Mouse (Mus musculus): ENCODE results near the gene BC055324. TPM values are rescaled to one million over a fixed set of nuclear protein-coding genes. Genes with fewer than 3 reads are reported as not detected.

Gene BC055324
- polyA plus RNA-seq, 1 experiment from 2014 or later: 10.9 TPM

GRCm38 (mm10) chr1:163931801-163932200, 62.8 kb downstream of the BC055324 start:
- 88% methylated on average over 8 of the region's 8 CpGs for WGBS
- Histone ChIP-seq H3K36me3 (peaks cover 31% of the 10 kb centered on the region), H3K27ac (replicated peaks) (no peak overlapping the region)

GRCm38 (mm10) chr1:163930458-163930794, 64.2 kb downstream of the BC055324 start:
- peak overlapping the region; percentile 92 for H3K4me3 ChIP-seq
- peak overlapping the region; percentile 95 for H3K27ac ChIP-seq (replicated peaks)

More at GRCm38 (mm10) chr1:163931801-163932200, 62.8 kb downstream of the BC055324 start:
- Histone ChIP-seq H3K27me3 (no peaks in the 10 kb centered on the region), H3K4me2 (replicated peaks) (no peak overlapping the region), H3K4me1 (peaks cover 21% of the 10 kb centered on the region), H3K4me3 (no peak overlapping the region), H3K9me3 (no peaks in the 10 kb centered on the region), H3K9ac (replicated peaks) (no peak overlapping the region)
- ATAC-seq (replicated peaks): no peak

GRCm38 (mm10) chr1:163929636-163930457, 64.7 kb downstream of the BC055324 start:
- Histone ChIP-seq H3K9ac (replicated peaks) (peak overlapping the region; percentile 93), H3K4me2 (replicated peaks) (peak overlapping the region; percentile 77), H3K9me3 (no peaks in the 10 kb centered on the region), H3K36me3 (peaks cover 12% of the 10 kb centered on the region), H3K27ac (replicated peaks) (peak overlapping the region; percentile 95), H3K4me1 (peaks cover 21% of the 10 kb centered on the region), H3K27me3 (no peaks in the 10 kb centered on the region), H3K4me3 (peak overlapping the region; percentile 92)
- under 1% methylated on average over 68 of the region's 77 CpGs for WGBS
- peak; percentile 97 for ATAC-seq (replicated peaks)

More at GRCm38 (mm10) chr1:163930458-163930794, 64.2 kb downstream of the BC055324 start:
- 7% methylated on average over 12 of the region's 12 CpGs for WGBS
- Histone ChIP-seq H3K27me3 (no peaks in the 10 kb centered on the region), H3K9ac (replicated peaks) (peak overlapping the region; percentile 93), H3K4me2 (replicated peaks) (peak overlapping the region; percentile 77), H3K4me1 (peaks cover 21% of the 10 kb centered on the region), H3K36me3 (peaks cover 17% of the 10 kb centered on the region), H3K9me3 (no peaks in the 10 kb centered on the region)
- ATAC-seq (replicated peaks): peak; percentile 2; the same call in 1 of the 2 replicates

- H3K4me3 ChIP-seq: peak within 1 kb of the TSS; percentile 92
- 68% methylated on average over 7 of the region's 7 CpGs for WGBS
- H3K4me1 ChIP-seq: peaks cover 21% of the 10 kb centered on the region
- peak within 1 kb of the TSS; percentile 95 for H3K27ac ChIP-seq (replicated peaks)
- no peaks in the 10 kb centered on the region for H3K27me3 ChIP-seq
- peaks cover 6% of the 10 kb centered on the region for H3K36me3 ChIP-seq
- H3K4me2 ChIP-seq (replicated peaks): peak within 1 kb of the TSS; percentile 77
- no peaks in the 10 kb centered on the region for H3K9me3 ChIP-seq
- ATAC-seq (replicated peaks): no peak
- H3K9ac ChIP-seq (replicated peaks): peak within 1 kb of the TSS; percentile 93
These were observed 65.8 kb downstream of the BC055324 start, which contains the start of gene Scyl3 for GRCm38 (mm10) chr1:163928846-163929245. Gene Scyl3 (plus strand): TSS chr1:163929100.

GRCm38 (mm10) chr1:163924093-163924492, 70.5 kb downstream of the BC055324 start:
- no peak overlapping the region for H3K4me2 ChIP-seq (replicated peaks)
- H3K4me1 ChIP-seq: peaks cover 5% of the 10 kb centered on the region
- H3K27me3 ChIP-seq: no peaks in the 10 kb centered on the region
- H3K9me3 ChIP-seq: no peaks in the 10 kb centered on the region
- no peak overlapping the region for H3K9ac ChIP-seq (replicated peaks)
- H3K27ac ChIP-seq (replicated peaks): no peak overlapping the region
- H3K36me3 ChIP-seq: no peaks in the 10 kb centered on the region
- WGBS: 89% methylated on average over 8 of the region's 8 CpGs
- no peak overlapping the region for H3K4me3 ChIP-seq
- no peak for ATAC-seq (replicated peaks)

GRCm38 (mm10) chr1:163917349-163918160, 77.0 kb downstream of the BC055324 start:
- 95% methylated on average over 5 of the region's 5 CpGs for WGBS
- ATAC-seq (replicated peaks): no peak
- Histone ChIP-seq H3K4me1 (no peaks in the 10 kb centered on the region), H3K27me3 (no peaks in the 10 kb centered on the region), H3K27ac (replicated peaks) (no peak overlapping the region), H3K4me3 (no peak overlapping the region), H3K9ac (replicated peaks) (no peak overlapping the region), H3K9me3 (no peaks in the 10 kb centered on the region), H3K4me2 (replicated peaks) (no peak overlapping the region), H3K36me3 (peaks cover 20% of the 10 kb centered on the region)

- Histone ChIP-seq H3K4me3 (no peak overlapping the region), H3K9me3 (no peaks in the 10 kb centered on the region), H3K4me2 (replicated peaks) (no peak overlapping the region), H3K9ac (replicated peaks) (no peak overlapping the region), H3K27me3 (no peaks in the 10 kb centered on the region), H3K36me3 (peaks cover 9% of the 10 kb centered on the region), H3K4me1 (no peaks in the 10 kb centered on the region), H3K27ac (replicated peaks) (no peak overlapping the region)
- no peak for ATAC-seq (replicated peaks)
- 92% methylated on average over 11 of the region's 11 CpGs for WGBS
These were observed 82.6 kb downstream of the BC055324 start for GRCm38 (mm10) chr1:163911981-163912380.

GRCm38 (mm10) chr1:163910785-163911184, 83.8 kb downstream of the BC055324 start:
- ATAC-seq (replicated peaks): peak; percentile 55; the same call in 1 of the 2 replicates
- Histone ChIP-seq H3K36me3 (0 out of 2 replicates have a peak, but pooled peaks cover 3% of the 10 kb centered on the region), H3K9me3 (no peaks in the 10 kb centered on the region), H3K4me1 (no peaks in the 10 kb centered on the region), H3K9ac (replicated peaks) (no peak overlapping the region), H3K4me2 (replicated peaks) (no peak overlapping the region), H3K27ac (replicated peaks) (no peak overlapping the region), H3K4me3 (no peak overlapping the region), H3K27me3 (no peaks in the 10 kb centered on the region)
- 94% methylated on average over 9 of the region's 9 CpGs for WGBS

- H3K9me3 ChIP-seq: no peaks in the 10 kb centered on the region
- H3K36me3 ChIP-seq: no peaks in the 10 kb centered on the region
- no peak overlapping the region for H3K4me3 ChIP-seq
- H3K4me1 ChIP-seq: no peaks in the 10 kb centered on the region
- WGBS: 5% methylated on average over 2 of the region's 2 CpGs
- no peak overlapping the region for H3K4me2 ChIP-seq (replicated peaks)
- H3K9ac ChIP-seq (replicated peaks): no peak overlapping the region
- H3K27ac ChIP-seq (replicated peaks): no peak overlapping the region
- ATAC-seq (replicated peaks): peak; percentile 70
- H3K27me3 ChIP-seq: no peaks in the 10 kb centered on the region
These were observed 84.3 kb downstream of the BC055324 start for GRCm38 (mm10) chr1:163910343-163910742.

GRCm38 (mm10) chr1:163908389-163908788, 86.2 kb downstream of the BC055324 start:
- H3K27ac ChIP-seq (replicated peaks): no peak overlapping the region
- 63% methylated on average over 11 of the region's 11 CpGs for WGBS

GRCm38 (mm10) chr1:163907007-163907811, 87.4 kb downstream of the BC055324 start:
- no peaks in the 10 kb centered on the region for H3K36me3 ChIP-seq
- no peak for ATAC-seq (replicated peaks)
- H3K27ac ChIP-seq (replicated peaks): no peak overlapping the region
- no peak overlapping the region for H3K4me2 ChIP-seq (replicated peaks)
- H3K4me3 ChIP-seq: no peak overlapping the region
- H3K27me3 ChIP-seq: no peaks in the 10 kb centered on the region
- H3K9ac ChIP-seq (replicated peaks): no peak overlapping the region
- H3K4me1 ChIP-seq: no peaks in the 10 kb centered on the region
- H3K9me3 ChIP-seq: no peaks in the 10 kb centered on the region
- 78% methylated on average over 4 of the region's 4 CpGs for WGBS

More at GRCm38 (mm10) chr1:163908389-163908788, 86.2 kb downstream of the BC055324 start:
- ATAC-seq (replicated peaks): 0 out of 2 replicates have a peak, but pooled peaks have one; percentile 23
- Histone ChIP-seq H3K36me3 (no peaks in the 10 kb centered on the region), H3K4me1 (no peaks in the 10 kb centered on the region), H3K9ac (replicated peaks) (no peak overlapping the region), H3K4me3 (no peak overlapping the region), H3K27me3 (no peaks in the 10 kb centered on the region), H3K9me3 (no peaks in the 10 kb centered on the region), H3K4me2 (replicated peaks) (no peak overlapping the region)
